Mouse (Mus musculus): ENCODE measurements around the gene Vgll2. TPM values are rescaled to one million over a fixed set of nuclear protein-coding genes. Genes with fewer than 3 reads are reported as not detected.

Vgll2 gene
- not detected for total RNA-seq (2021)
- 0.10 TPM in 1 of 2 replicates, not detected in the other for polyA plus RNA-seq (2012; rRNA removed)
- long read RNA-seq: 0 reads

DNA sequence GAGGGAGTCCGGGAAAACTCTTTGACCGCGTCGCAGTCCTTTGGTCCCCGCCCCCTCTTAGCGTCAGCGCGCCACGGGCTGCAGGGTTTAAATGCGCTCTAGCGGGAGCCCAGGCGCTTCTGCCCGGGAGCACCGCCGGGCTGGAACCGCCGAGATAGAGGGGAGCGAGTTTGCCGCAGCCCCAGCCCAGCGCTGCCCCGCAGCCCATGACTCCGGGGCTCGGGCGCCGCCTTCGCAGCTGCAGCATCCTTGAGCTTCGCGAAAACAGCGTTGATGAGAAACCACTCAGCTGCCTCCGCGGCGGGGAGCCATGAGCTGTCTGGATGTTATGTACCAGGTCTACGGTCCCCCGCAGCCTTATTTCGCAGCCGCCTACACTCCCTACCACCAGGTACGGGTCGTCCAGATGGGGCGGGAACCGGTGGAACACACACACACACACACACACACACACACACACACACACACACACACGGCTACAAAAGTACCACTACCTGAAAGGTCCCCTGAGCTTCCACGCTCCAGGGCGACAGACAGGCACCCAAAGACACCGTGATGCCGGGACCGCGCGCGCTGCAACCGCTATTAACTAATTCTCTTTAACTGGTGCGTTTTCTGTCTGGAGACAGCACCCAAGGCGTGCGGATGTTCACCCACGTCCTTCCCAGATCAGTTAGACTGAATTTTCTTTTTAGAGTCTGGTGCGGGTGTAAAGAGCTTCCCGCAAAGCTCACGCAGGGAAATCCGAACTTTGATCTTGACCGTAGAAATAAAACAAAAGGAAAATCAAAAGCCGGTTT is at the start of gene Vgll2:
Gene Vgll2 (plus strand): TSS at position 90 of the 800 bp plus-strand sequence.
- DNase-seq: peak; percentile 63

DNA sequence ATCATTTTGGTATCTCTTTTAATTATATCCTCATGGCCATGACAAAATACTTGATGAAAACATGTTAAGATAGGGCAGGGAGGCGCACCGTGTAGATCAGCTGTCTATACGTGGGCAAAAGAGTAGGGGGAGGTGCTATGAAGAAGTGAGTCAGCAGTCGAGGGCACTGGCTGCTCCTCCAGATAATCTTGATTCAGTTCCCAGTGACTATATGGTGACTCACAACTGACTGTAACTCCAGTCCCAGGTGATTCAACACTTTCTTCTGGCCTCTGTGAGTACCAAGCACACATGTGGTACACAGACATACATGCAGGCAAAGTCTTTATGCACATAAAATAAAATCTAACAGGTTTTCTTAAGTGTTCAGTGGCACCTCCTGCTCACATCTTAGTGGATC is 47.2 kb upstream of the Vgll2 start:
- peak; percentile 58 for DNase-seq

- no peak for DNase-seq
Measured at GRCm38 (mm10) chr10:51975587-51975986, 46.7 kb upstream of the Vgll2 start.

DNA sequence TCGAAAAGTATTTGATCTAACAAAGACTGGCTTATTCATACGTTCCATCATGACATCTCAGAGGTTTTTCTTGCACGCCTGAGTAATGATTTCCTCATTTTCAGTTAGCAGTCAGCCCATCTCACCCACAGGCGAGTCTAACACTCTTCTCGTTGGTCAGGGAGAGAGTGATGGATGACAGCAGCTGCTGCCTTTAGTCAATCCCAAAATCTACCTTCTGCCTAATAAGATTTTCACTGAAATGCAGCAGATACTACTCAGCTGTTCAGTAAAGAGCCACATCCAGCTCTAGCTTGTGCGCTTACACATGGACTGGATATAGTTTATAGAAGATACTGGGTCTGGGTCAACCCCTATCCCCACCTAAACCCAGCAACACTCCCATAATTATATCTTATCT is 40.7 kb upstream of the Vgll2 start:
- DNase-seq: no peak

GRCm38 (mm10) chr10:51982395-51982794 is 39.9 kb upstream of the Vgll2 start:
- no peak for DNase-seq

GRCm38 (mm10) chr10:52018471-52018870 is 3.8 kb upstream of the Vgll2 start:
- DNase-seq: no peak

GRCm38 (mm10) chr10:52021231-52021630 is 1.1 kb upstream of the Vgll2 start:
- DNase-seq: no peak

DNA sequence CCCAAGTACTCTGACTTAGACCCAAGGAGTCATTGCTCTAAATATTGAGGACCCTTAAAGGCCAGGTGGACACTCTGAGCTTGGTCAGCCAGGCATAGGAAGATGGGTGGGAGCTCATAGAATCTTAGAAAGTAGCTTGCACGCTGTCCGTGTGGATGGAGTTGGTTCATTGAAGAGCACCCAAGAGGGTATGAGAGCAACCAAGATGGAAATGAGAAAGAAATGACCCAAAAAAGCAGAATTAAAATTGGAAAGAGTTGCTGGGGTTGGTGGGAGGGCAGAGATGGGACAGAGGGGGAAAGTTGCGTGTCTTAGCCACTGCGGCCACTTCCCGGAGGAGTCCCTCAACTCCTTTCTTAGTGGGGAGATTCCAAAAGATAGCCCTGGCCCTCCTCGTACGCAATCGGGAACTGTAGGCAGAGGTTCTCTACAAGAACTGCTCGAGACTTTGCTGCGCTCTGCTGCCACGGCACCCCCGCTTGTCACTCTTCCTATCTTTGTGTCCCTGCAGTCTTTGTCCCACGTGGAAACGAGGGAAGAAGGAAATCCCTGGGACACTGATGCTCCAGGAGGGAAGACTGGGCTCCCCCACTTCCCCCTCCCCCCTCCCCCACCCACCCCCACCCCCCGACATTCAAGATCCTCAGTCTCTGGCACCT is 437 bp upstream of the Vgll2 start:
- no peak for DNase-seq

GRCm38 (mm10) chr10:52023213-52024052 is 1.1 kb downstream of the Vgll2 start:
- DNase-seq: peak; percentile 6

GRCm38 (mm10) chr10:52024053-52024410 is 1.7 kb downstream of the Vgll2 start:
- no peak for DNase-seq

DNA sequence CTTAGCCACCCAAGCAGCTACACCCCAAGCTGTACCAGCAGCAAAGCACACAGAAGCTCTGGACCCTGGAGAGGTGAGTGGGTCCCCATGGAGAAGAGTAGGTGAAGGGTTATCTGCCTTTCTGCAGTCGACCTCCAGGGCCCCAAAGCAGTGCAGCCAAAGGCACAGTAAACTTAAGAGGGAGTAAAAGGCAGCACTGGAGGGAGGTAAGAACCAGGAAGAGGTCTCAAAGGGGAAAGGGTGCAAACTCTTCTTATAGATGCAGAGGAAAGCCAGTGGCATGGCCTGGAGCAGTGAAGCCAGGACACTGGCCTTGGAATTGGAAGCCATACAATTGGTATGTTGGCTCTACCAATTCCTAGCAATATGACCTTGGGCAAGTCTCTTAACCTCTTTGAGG is 3.0 kb downstream of the Vgll2 start:
- no peak for DNase-seq

DNA sequence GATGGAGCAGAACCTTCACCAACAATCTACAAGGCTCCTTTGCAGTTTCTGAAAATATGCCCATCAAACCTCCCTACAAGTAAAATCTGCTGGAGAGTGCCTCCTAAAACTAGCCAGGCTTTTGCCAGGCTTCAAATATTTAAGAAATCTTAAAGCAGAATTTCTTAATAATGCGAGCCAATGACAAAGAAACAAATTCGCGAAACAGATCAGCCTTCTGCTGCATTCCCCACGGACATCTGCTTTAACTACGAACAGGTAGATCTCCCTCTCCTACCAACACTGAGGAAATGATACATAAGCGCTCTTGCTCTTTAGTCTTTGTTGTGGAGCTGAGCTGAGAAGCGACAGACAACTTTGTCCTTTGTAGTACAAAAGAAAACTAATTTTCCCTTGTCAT is 3.5 kb downstream of the Vgll2 start:
- DNase-seq: no peak

DNA sequence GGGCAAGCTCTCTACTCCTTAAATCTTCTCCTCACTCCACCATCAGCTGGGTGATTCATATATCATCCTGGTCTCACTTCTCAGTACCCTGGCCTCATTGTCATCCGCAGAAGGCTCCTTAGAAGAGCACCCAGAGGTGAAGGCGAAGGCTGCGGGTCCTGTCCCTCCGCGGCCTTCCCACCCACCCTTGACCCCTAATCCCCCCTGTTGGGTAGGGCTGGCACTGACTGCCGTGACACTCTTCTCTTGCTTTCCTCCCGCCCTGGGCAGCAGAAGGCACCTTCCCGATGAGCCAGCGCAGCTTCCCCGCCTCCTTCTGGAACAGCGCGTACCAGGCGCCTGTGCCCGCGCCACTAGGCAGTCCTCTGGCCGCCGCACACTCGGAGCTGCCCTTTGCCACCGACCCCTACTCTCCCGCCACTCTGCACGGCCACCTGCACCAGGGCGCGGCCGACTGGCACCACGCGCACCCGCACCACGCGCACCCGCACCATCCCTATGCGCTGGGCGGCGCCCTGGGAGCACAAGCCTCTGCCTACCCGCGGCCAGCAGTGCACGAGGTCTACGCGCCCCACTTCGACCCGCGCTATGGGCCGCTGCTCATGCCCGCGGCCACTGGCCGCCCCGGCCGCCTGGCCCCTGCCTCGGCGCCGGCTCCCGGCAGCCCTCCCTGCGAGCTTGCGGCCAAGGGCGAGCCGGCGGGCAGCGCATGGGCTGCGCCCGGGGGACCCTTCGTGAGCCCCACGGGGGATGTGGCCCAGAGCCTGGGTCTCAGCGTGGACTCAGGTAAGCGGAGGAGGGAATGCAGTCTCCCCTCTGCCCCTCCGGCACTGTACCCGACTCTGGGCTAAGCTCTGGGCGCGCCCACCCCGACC is 5.1 kb downstream of the Vgll2 start:
- peak; percentile 11 for DNase-seq

DNA sequence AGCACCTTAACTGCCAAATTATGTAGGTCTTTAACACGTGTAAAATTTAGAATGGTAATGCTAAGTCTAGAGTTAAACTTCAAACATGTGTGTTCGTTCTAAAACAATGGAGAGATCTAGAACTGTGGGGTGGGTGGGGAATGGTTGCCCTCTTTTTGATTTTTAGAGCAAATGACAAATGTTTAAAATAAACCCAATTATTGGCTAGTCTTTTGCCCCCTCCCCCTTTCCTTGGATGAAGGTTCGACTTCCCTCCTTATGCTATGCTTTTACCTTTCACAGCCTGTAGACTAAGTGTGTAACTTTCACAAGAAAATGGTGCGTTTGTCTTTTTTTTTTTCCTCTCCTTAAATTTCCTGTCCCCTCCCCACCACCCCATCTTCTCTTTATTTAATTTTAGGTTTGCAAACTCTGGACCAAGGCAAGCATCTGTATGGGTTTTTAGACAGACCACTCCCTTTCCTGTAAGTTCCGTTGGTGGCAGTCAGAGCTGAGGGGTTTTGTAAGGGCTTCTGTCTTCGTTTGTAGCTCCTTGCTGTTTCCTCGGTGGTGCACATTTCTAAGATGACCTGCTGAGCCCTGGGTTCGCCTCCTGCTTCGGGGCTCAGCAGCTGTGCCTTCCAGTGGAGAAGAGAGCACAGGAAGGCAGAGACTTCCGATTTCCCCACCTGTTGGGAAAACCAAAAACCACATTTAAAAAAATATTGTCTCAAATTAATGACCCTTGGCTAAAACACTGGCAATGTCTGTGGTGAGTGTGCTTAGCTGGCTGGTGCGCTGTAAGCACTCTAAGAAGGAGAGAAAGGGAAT is 6.5 kb downstream of the Vgll2 start:
- DNase-seq: no peak

DNA sequence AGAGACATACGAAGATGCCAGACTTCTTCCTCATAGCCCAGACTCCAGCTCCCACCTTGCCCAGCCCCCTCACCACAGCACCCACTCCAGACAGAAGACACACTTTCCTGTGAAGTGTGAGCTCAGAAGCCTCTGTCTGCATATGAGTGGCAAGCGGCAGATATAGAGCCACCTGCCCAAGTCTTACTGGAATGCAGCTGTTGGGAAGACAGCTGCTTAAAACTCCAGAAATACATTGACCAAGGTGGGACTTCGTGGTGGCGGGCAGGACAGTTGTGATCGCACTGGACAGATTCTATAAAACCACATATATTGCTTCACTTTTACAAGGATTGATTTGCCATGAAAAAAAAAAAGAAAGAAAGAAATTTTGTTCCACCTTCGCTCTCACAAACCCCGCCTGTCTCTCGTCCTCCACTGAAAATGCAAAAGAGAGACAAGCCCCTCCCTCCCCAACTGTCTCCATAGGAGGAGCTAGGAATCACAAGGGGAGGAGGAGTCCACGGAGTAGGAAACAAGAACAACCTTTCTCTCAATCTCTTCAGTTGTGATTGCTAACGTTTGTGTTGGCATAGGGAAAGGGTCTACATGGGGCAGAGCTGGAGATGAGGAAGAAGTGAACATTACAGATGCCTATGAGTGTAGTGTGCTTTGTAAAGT is 7.2 kb downstream of the Vgll2 start:
- DNase-seq: no peak

DNA sequence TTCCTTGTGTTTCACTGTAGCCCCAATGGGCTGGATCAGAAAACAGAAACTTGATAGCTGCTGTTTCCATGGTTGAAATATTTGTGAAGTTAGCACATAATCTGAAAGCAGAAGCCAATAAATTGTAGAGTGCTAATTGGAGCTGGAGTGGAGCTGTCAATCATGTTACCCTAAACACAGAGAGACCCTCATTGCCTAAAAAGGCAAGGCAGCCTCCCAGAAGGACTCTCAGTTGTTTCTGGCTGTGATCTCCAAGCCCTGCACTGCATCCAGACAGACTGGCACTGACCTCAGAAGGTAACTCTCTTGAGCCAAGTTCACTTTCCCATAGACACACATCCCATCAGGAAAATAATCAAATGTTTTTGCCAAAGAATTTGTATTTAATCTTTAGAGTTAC is 11.4 kb downstream of the Vgll2 start:
- no peak for DNase-seq

GRCm38 (mm10) chr10:52039392-52039791 is 17.1 kb downstream of the Vgll2 start:
- no peak for DNase-seq

- no peak for DNase-seq
Measured at GRCm38 (mm10) chr10:52043086-52043485, 20.8 kb downstream of the Vgll2 start.

- DNase-seq: no peak
Measured at GRCm38 (mm10) chr10:52048287-52048686, 26.0 kb downstream of the Vgll2 start.

DNA sequence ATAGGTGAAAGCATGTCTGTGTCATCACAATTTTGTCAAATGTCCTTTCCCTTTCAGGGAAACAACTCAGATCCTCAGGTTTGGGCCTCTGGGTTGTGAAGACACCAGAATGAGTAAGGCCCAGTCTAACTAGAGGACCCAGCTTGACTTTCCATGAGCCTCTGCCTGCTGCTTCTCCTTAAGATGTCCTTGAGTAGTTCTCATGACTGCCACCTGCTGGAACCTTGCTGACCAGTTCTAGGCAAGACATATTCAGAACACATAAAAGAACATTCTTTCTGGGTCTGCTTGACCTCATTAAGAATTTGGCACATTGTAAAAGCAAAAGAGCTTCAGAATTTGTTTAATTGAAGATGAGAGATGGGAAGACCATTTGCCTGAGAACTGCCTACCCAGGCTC is 50.2 kb downstream of the Vgll2 start:
- peak; percentile 35 for DNase-seq
